Comparison of ENCODE assay signal across 28 mouse cellular contexts in genomic region chr6:29203861-29204585, GRCm38 (mm10). TPM values are rescaled to one million over a fixed set of nuclear protein-coding genes. Genes with fewer than 3 reads are reported as not detected.
A peak's percentile ranks its signal among the peaks of the same experiment; 100 is the strongest.
DNase-seq lines count a peak whose midpoint lies in the region; ATAC-seq and TF ChIP-seq lines count a peak whose summit lies in the region.
"Had no signal": no experiment of that assay in that cellular context is flagged by ENCODE, and none has a peak within 500 bp of the region (broad histone marks: within the 10 kb centered on the region; RNA-seq: fewer than 3 reads in every experiment).

No protein-coding gene starts in this region.

- no peak overlapping the region for H3K4me2 ChIP-seq in midbrain, embryonic 16.5 days (ENCODE audit: low read length)
- H3K4me2 ChIP-seq: embryonic facial prominence, embryonic 13.5 days; forebrain, embryonic 12.5 days; forebrain, embryonic 15.5 days; heart, embryonic 13.5 days; hindbrain, embryonic 14.5 days had no signal

- WGBS in heart, embryonic 10.5 days, result 79% methylated on average over 6 of the region's 6 CpGs
- 86% methylated on average over 6 of the region's 6 CpGs for WGBS in midbrain, embryonic 16.5 days

- H3K27ac ChIP-seq in heart, embryonic 10.5 days, result no peak overlapping the region
- no peak overlapping the region for H3K27ac ChIP-seq in midbrain, embryonic 16.5 days (ENCODE audit: low read length)
- H3K27ac ChIP-seq: embryonic facial prominence, embryonic 10.5 days; embryonic facial prominence, embryonic 13.5 days; forebrain, embryonic 12.5 days; forebrain, embryonic 15.5 days; heart, adult 2 months; heart, embryonic 13.5 days; hindbrain, embryonic 14.5 days; hindbrain, postnatal 0 days had no signal

- peaks cover 54% of the 10 kb centered on the region for H3K36me3 ChIP-seq in heart, embryonic 10.5 days
- peaks cover 55% of the 10 kb centered on the region for H3K36me3 ChIP-seq in E14TG2a.4 (ENCODE audit: insufficient read depth, low read length)
- peaks cover 31% of the 10 kb centered on the region for H3K36me3 ChIP-seq in midbrain, embryonic 16.5 days (ENCODE audit: control insufficient read depth, insufficient read depth, low read length)

- no peak overlapping the region for H3K9ac ChIP-seq in midbrain, embryonic 16.5 days (ENCODE audit: low read depth, low read length)
- H3K9ac ChIP-seq: embryonic facial prominence, embryonic 13.5 days; forebrain, embryonic 12.5 days; forebrain, embryonic 15.5 days; heart, embryonic 13.5 days; hindbrain, embryonic 14.5 days had no signal

- H3K9me3 ChIP-seq in heart, embryonic 10.5 days, result no peaks in the 10 kb centered on the region
- H3K9me3 ChIP-seq in E14TG2a.4 (ENCODE audit: low read length), result no peaks in the 10 kb centered on the region
- no peaks in the 10 kb centered on the region for H3K9me3 ChIP-seq in midbrain, embryonic 16.5 days (replicated peaks; ENCODE audit: control insufficient read depth, low read length, poor library complexity, severe bottlenecking)
- H3K9me3 ChIP-seq: embryonic facial prominence, embryonic 10.5 days; embryonic facial prominence, embryonic 13.5 days; forebrain, embryonic 12.5 days; forebrain, embryonic 15.5 days; heart, embryonic 13.5 days had no signal

- peaks cover 23% of the 10 kb centered on the region; the same call in 1 of the 2 replicates for H3K27me3 ChIP-seq in heart, embryonic 10.5 days (ENCODE audit: insufficient read depth, poor library complexity, severe bottlenecking)
- H3K27me3 ChIP-seq in E14TG2a.4 (ENCODE audit: insufficient read depth, low read length), result peaks cover 18% of the 10 kb centered on the region
- H3K27me3 ChIP-seq in midbrain, embryonic 16.5 days (ENCODE audit: control insufficient read depth, insufficient read depth, low read depth, low read length), result no peaks in the 10 kb centered on the region; the same call in 1 of the 2 replicates
- H3K27me3 ChIP-seq: CH12.LX; embryonic facial prominence, embryonic 13.5 days; forebrain, embryonic 15.5 days had no signal

- H3K4me1 ChIP-seq in heart, embryonic 10.5 days, result peaks cover 10% of the 10 kb centered on the region
- peaks cover 50% of the 10 kb centered on the region for H3K4me1 ChIP-seq in E14TG2a.4 (replicated peaks; ENCODE audit: low read depth, low read length)
- H3K4me1 ChIP-seq in midbrain, embryonic 16.5 days (ENCODE audit: control insufficient read depth, insufficient read depth, low read length), result peaks cover 6% of the 10 kb centered on the region

- ATAC-seq in midbrain, embryonic 16.5 days, result no peak
- ATAC-seq: forebrain, embryonic 15.5 days; inflammation-experienced regulatory T-cells, adult 6 months had no signal

- no peak overlapping the region for H3K4me3 ChIP-seq in heart, embryonic 10.5 days
- H3K4me3 ChIP-seq in E14TG2a.4 (replicated peaks; ENCODE audit: low read length), result peak overlapping the region; percentile 60; the same call in 1 of the 2 replicates
- H3K4me3 ChIP-seq in midbrain, embryonic 16.5 days (ENCODE audit: low read depth, low read length), result no peak overlapping the region
- H3K4me3 ChIP-seq: embryonic facial prominence, embryonic 10.5 days; embryonic facial prominence, embryonic 13.5 days; erythroblast, embryonic 14.5 days; forebrain, embryonic 12.5 days; forebrain, embryonic 15.5 days; heart, adult 2 months; heart, embryonic 13.5 days had no signal

- no peak for TF ChIP-seq CTCF in E14TG2a.4 (conservative IDR thresholded peaks at IDR 0.05; ENCODE audit: low read length)

- peak; percentile 66 for DNase-seq in heart, embryonic 10.5 days (ENCODE audit: low spot score)
- DNase-seq in heart, adult 9 months (ENCODE audit: low spot score in 2 of 2), result no peak
- DNase-seq in testis, postnatal 10 days (ENCODE audit: low spot score), result peak; percentile 30
- no peak for DNase-seq in testis, postnatal 14 days (ENCODE audit: low spot score)
- peak; percentile 64 for DNase-seq in ZHBTc4 (ENCODE audit: low read depth, low spot score)
- DNase-seq in lung, postnatal 25 days (ENCODE audit: low spot score), result no peak
- DNase-seq: adrenal gland, postnatal 10 days; adrenal gland, postnatal 36 days; cerebellum, adult 2 months; cerebellum, adult 9-11 months; cerebellum, postnatal 25 days; embryo, embryonic 11 days; gastrocnemius, postnatal 25 days; heart, adult 2 months; heart, postnatal 14 days; heart, postnatal 4 days had no signal

RNA-seq across cellular contexts. Expression of gene Impdh1, which starts 12.1 kb away (rescaled TPM):
- polyA plus RNA-seq in heart, embryonic 10.5 days (2016; fragmentation: Nextera tagmentation; extraction: Ambion mirVana), result 50.7 and 54.0 TPM in 2 replicates
- polyA plus RNA-seq in midbrain, embryonic 16.5 days (2015; fragmentation: Nextera tagmentation; extraction: Ambion mirVana), result 63.8 and 70.6 TPM in 2 replicates

RNA-seq across cellular contexts. Expression of gene Prrt4, which starts 24.6 kb away (rescaled TPM):
- 3.2 and 4.3 TPM in 2 replicates for polyA plus RNA-seq in heart, embryonic 10.5 days (2016; fragmentation: Nextera tagmentation; extraction: Ambion mirVana)
- polyA plus RNA-seq in midbrain, embryonic 16.5 days (2015; fragmentation: Nextera tagmentation; extraction: Ambion mirVana), result 11.4 and 11.6 TPM in 2 replicates
- polyA plus RNA-seq: inflammation-experienced regulatory T-cells, adult 6 months had no signal

RNA-seq across cellular contexts. Expression of gene Rbm28, which starts 39.2 kb away (rescaled TPM):
- polyA plus RNA-seq in heart, embryonic 10.5 days (2016; fragmentation: Nextera tagmentation; extraction: Ambion mirVana), result 30.0 and 44.4 TPM in 2 replicates
- 43.1 and 43.4 TPM in 2 replicates for polyA plus RNA-seq in midbrain, embryonic 16.5 days (2015; fragmentation: Nextera tagmentation; extraction: Ambion mirVana)

Comparison
In these comparisons a context has a peak if more than half of its experiments do, and no peak if none do; other contexts are left out.
1. DNase-seq: peak in heart, embryonic 10.5 days (single experiment), testis, postnatal 10 days (single experiment) and ZHBTc4 (single experiment); none in heart, adult 9 months (0 of 2), testis, postnatal 14 days (single experiment) and lung, postnatal 25 days (single experiment).